20 mouse cellular contexts compared by ENCODE assay signal in genomic region chr2:114580714-114581113, GRCm38 (mm10).
DNase-seq lines count a peak whose midpoint lies in the region; ATAC-seq and TF ChIP-seq lines count a peak whose summit lies in the region.
"Had no signal": no experiment of that assay in that cellular context is flagged by ENCODE, and none has a peak within 500 bp of the region (broad histone marks: within the 10 kb centered on the region; RNA-seq: fewer than 3 reads in every experiment).

No protein-coding gene starts in this region.

- no peak overlapping the region for H3K27ac ChIP-seq in hindbrain, embryonic 13.5 days
- H3K27ac ChIP-seq in hindbrain, embryonic 11.5 days (ENCODE audit: low read depth, low read length) = no peak overlapping the region
- H3K27ac ChIP-seq in midbrain, embryonic 14.5 days (replicated peaks; ENCODE audit: low read depth, low read length) = no peak overlapping the region
- no peak overlapping the region for H3K27ac ChIP-seq in midbrain, embryonic 13.5 days
- no peak overlapping the region for H3K27ac ChIP-seq in intestine, embryonic 16.5 days (ENCODE audit: low read length)
- H3K27ac ChIP-seq in kidney, adult 2 months (ENCODE audit: insufficient read depth, low read depth, low read length) = no peak overlapping the region
- H3K27ac ChIP-seq: embryonic facial prominence, embryonic 13.5 days; forebrain, embryonic 12.5 days; heart, embryonic 10.5 days had no signal

- TF ChIP-seq POLR2A in kidney, adult 2 months (IDR thresholded peaks at IDR 0.05; ENCODE audit: low read depth, low read length) = no peak

- H3K36me3 ChIP-seq in hindbrain, embryonic 13.5 days = no peaks in the 10 kb centered on the region
- H3K36me3 ChIP-seq in hindbrain, embryonic 11.5 days (ENCODE audit: control insufficient read depth, insufficient read depth, low read length) = no peaks in the 10 kb centered on the region
- no peaks in the 10 kb centered on the region for H3K36me3 ChIP-seq in midbrain, embryonic 14.5 days (ENCODE audit: control insufficient read depth, insufficient read depth, low read length)
- no peaks in the 10 kb centered on the region for H3K36me3 ChIP-seq in midbrain, embryonic 13.5 days
- peaks cover 7% of the 10 kb centered on the region for H3K36me3 ChIP-seq in G1E (replicated peaks)
- no peaks in the 10 kb centered on the region for H3K36me3 ChIP-seq in intestine, embryonic 16.5 days (ENCODE audit: control insufficient read depth, insufficient read depth, low read length)
- no peaks in the 10 kb centered on the region for H3K36me3 ChIP-seq in kidney, adult 2 months (ENCODE audit: control insufficient read depth, insufficient read depth, low read length)
- H3K36me3 ChIP-seq: embryonic facial prominence, embryonic 13.5 days; forebrain, embryonic 12.5 days; heart, embryonic 10.5 days had no signal

- H3K4me2 ChIP-seq in hindbrain, embryonic 13.5 days = no peak overlapping the region
- H3K4me2 ChIP-seq in hindbrain, embryonic 11.5 days (replicated peaks; ENCODE audit: low read depth, low read length) = no peak overlapping the region
- H3K4me2 ChIP-seq in midbrain, embryonic 14.5 days (ENCODE audit: low read length) = no peak overlapping the region
- no peak overlapping the region for H3K4me2 ChIP-seq in midbrain, embryonic 13.5 days (replicated peaks)
- H3K4me2 ChIP-seq in intestine, embryonic 16.5 days (ENCODE audit: low read depth, low read length) = no peak overlapping the region
- H3K4me2 ChIP-seq: embryonic facial prominence, embryonic 13.5 days; forebrain, embryonic 12.5 days had no signal

- H3K4me1 ChIP-seq in hindbrain, embryonic 13.5 days (replicated peaks) = no peaks in the 10 kb centered on the region
- no peaks in the 10 kb centered on the region for H3K4me1 ChIP-seq in hindbrain, embryonic 11.5 days (replicated peaks; ENCODE audit: control insufficient read depth, insufficient read depth, low read length)
- H3K4me1 ChIP-seq in midbrain, embryonic 14.5 days (ENCODE audit: control insufficient read depth, insufficient read depth, low read length) = no peaks in the 10 kb centered on the region
- H3K4me1 ChIP-seq in midbrain, embryonic 13.5 days (replicated peaks) = no peaks in the 10 kb centered on the region
- H3K4me1 ChIP-seq in G1E (ENCODE audit: insufficient read depth, low read depth, low read length) = peaks cover 10% of the 10 kb centered on the region; the same call in 1 of the 2 replicates
- H3K4me1 ChIP-seq in intestine, embryonic 16.5 days (ENCODE audit: control insufficient read depth, insufficient read depth, low read length) = no peaks in the 10 kb centered on the region
- no peaks in the 10 kb centered on the region for H3K4me1 ChIP-seq in kidney, adult 2 months (ENCODE audit: control insufficient read depth, insufficient read depth, low read length)
- H3K4me1 ChIP-seq: embryonic facial prominence, embryonic 13.5 days; forebrain, embryonic 12.5 days; heart, embryonic 10.5 days had no signal

- H3K27me3 ChIP-seq in hindbrain, embryonic 13.5 days = no peaks in the 10 kb centered on the region
- no peaks in the 10 kb centered on the region for H3K27me3 ChIP-seq in hindbrain, embryonic 11.5 days (ENCODE audit: control insufficient read depth, insufficient read depth, low read length)
- no peaks in the 10 kb centered on the region for H3K27me3 ChIP-seq in midbrain, embryonic 14.5 days (ENCODE audit: control insufficient read depth, insufficient read depth, low read length)
- H3K27me3 ChIP-seq in midbrain, embryonic 13.5 days = no peaks in the 10 kb centered on the region
- no peaks in the 10 kb centered on the region for H3K27me3 ChIP-seq in G1E (ENCODE audit: insufficient read depth, low read length)
- no peaks in the 10 kb centered on the region for H3K27me3 ChIP-seq in intestine, embryonic 16.5 days (replicated peaks; ENCODE audit: control insufficient read depth, insufficient read depth, low read length)
- H3K27me3 ChIP-seq in kidney, adult 2 months (replicated peaks; ENCODE audit: control insufficient read depth, insufficient read depth, low read length) = no peaks in the 10 kb centered on the region
- H3K27me3 ChIP-seq: embryonic facial prominence, embryonic 13.5 days; forebrain, embryonic 12.5 days had no signal

- H3K4me3 ChIP-seq in hindbrain, embryonic 13.5 days = no peak overlapping the region
- H3K4me3 ChIP-seq in hindbrain, embryonic 11.5 days (ENCODE audit: low read depth, low read length) = no peak overlapping the region
- no peak overlapping the region for H3K4me3 ChIP-seq in midbrain, embryonic 14.5 days (replicated peaks; ENCODE audit: low read depth, low read length)
- H3K4me3 ChIP-seq in midbrain, embryonic 13.5 days (replicated peaks) = no peak overlapping the region
- H3K4me3 ChIP-seq in G1E (ENCODE audit: low read depth, low read length) = no peak overlapping the region
- no peak overlapping the region for H3K4me3 ChIP-seq in intestine, embryonic 16.5 days (ENCODE audit: low read length)
- no peak overlapping the region for H3K4me3 ChIP-seq in kidney, adult 2 months (ENCODE audit: insufficient read depth, low read depth, low read length)
- H3K4me3 ChIP-seq: embryonic facial prominence, embryonic 13.5 days; forebrain, embryonic 12.5 days; heart, embryonic 10.5 days had no signal

- peak; percentile 24 for ATAC-seq in hindbrain, embryonic 13.5 days (ENCODE audit: low FRiP score)
- ATAC-seq in hindbrain, embryonic 11.5 days (ENCODE audit: low FRiP score) = no peak
- no peak for ATAC-seq in midbrain, embryonic 14.5 days (ENCODE audit: low FRiP score, low TSS enrichment)
- no peak for ATAC-seq in midbrain, embryonic 13.5 days
- peak; percentile 89 for ATAC-seq in G1E (ENCODE audit: extremely low read depth, insufficient number of reproducible peaks, low FRiP score, poor library complexity, severe bottlenecking)
- peak; percentile 77 for ATAC-seq in intestine, embryonic 16.5 days
- ATAC-seq: forebrain, embryonic 16.5 days had no signal

- TF ChIP-seq CTCF in G1E (IDR thresholded peaks at IDR 0.05; ENCODE audit: low read depth, low read length) = no peak
- no peak for TF ChIP-seq CTCF in kidney, adult 2 months (conservative IDR thresholded peaks at IDR 0.05; ENCODE audit: insufficient read depth, insufficient read length, low read depth, low read length)

- H3K9ac ChIP-seq in hindbrain, embryonic 13.5 days = no peak overlapping the region
- H3K9ac ChIP-seq in hindbrain, embryonic 11.5 days (ENCODE audit: low read depth, low read length) = no peak overlapping the region
- H3K9ac ChIP-seq in midbrain, embryonic 14.5 days (replicated peaks; ENCODE audit: low read length) = no peak overlapping the region
- no peak overlapping the region for H3K9ac ChIP-seq in midbrain, embryonic 13.5 days (replicated peaks)
- H3K9ac ChIP-seq in intestine, embryonic 16.5 days (ENCODE audit: low read depth, low read length) = no peak overlapping the region
- H3K9ac ChIP-seq: embryonic facial prominence, embryonic 13.5 days; forebrain, embryonic 12.5 days had no signal

- H3K9me3 ChIP-seq in hindbrain, embryonic 13.5 days = no peaks in the 10 kb centered on the region
- H3K9me3 ChIP-seq in hindbrain, embryonic 11.5 days (ENCODE audit: control insufficient read depth, low read length) = no peaks in the 10 kb centered on the region
- H3K9me3 ChIP-seq in midbrain, embryonic 14.5 days (ENCODE audit: control insufficient read depth, low read length) = no peaks in the 10 kb centered on the region
- no peaks in the 10 kb centered on the region for H3K9me3 ChIP-seq in midbrain, embryonic 13.5 days
- no peaks in the 10 kb centered on the region for H3K9me3 ChIP-seq in G1E (replicated peaks)
- no peaks in the 10 kb centered on the region for H3K9me3 ChIP-seq in intestine, embryonic 16.5 days (ENCODE audit: control insufficient read depth, low read length)
- H3K9me3 ChIP-seq: embryonic facial prominence, embryonic 13.5 days; forebrain, embryonic 12.5 days; heart, embryonic 10.5 days had no signal

- DNase-seq in hindbrain, embryonic 11.5 days (ENCODE audit: low spot score) = no peak
- peak; percentile 21 for DNase-seq in midbrain, embryonic 14.5 days
- no peak for DNase-seq in G1E (ENCODE audit: low spot score)
- DNase-seq in kidney, adult 2 months = no peak
- DNase-seq: adrenal gland, adult 2 months; adrenal gland, postnatal 25 days; cerebellum, adult 8-10 months; cerebellum, postnatal 14 days; embryo, embryonic 11 days; gastrocnemius, postnatal 10 days; heart, adult 18-20 months; heart, postnatal 10 days; heart, postnatal 4 days had no signal

- WGBS in hindbrain, embryonic 13.5 days = 80% methylated on average over 2 of the region's 2 CpGs
- WGBS in hindbrain, embryonic 11.5 days = 87% methylated on average over 2 of the region's 2 CpGs
- WGBS in midbrain, embryonic 14.5 days = 71% methylated on average over 2 of the region's 2 CpGs
- WGBS in midbrain, embryonic 13.5 days = 83% methylated on average over 2 of the region's 2 CpGs
- WGBS in intestine, embryonic 16.5 days = 61% methylated on average over 2 of the region's 2 CpGs
- WGBS in kidney, adult 2 months = 92% methylated on average over 2 of the region's 2 CpGs

Comparison
In these comparisons a context has a peak if more than half of its experiments do, and no peak if none do; other contexts are left out.
1. ATAC-seq: peak in hindbrain, embryonic 13.5 days (single experiment), G1E (single experiment) and intestine, embryonic 16.5 days (single experiment); none in hindbrain, embryonic 11.5 days (single experiment), midbrain, embryonic 14.5 days (single experiment) and midbrain, embryonic 13.5 days (single experiment).